Mouse (Mus musculus): ENCODE measurements around the gene Lamp3. TPM values are rescaled to one million over a fixed set of nuclear protein-coding genes. Genes with fewer than 3 reads are reported as not detected.
"Not testable (repeated sequence)": the region's sequence is repeated elsewhere in the genome, so short reads cannot be mapped to it uniquely, and the experiment has no call there.

The Lamp3 gene
- 0.08 TPM in 1 of 2 replicates, not detected in the other for polyA plus RNA-seq (2014; fragmentation: Nextera tagmentation; extraction: Ambion mirVana)

DNA sequence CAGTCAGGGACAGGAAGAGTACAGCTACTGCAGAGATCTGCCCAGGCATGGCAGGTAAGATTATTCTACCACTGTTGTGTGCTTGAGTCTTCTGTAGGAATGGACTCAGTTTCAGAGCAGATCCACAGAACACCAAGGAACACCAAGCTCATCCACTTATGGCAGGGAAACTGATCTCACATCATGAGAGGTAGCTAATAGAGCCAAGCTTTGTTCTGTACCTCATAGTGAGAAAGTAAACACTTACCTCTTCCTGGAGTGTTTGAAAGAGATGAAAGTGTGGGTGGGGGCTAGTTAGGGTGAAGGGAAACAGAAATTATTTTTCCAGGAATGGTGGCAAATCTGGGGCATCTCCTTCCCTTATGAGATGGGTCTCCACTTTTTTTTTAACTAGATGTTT, at the start of gene Lamp3:
Gene Lamp3 (minus strand): TSS at position 160 of the 400 bp plus-strand sequence.
- no peak within 1 kb of the TSS for H3K4me2 ChIP-seq (ENCODE audit: low read length)
- ATAC-seq (ENCODE audit: low FRiP score, low TSS enrichment) (no peak), DNase-seq (no peak)
- no peak within 1 kb of the TSS for H3K27ac ChIP-seq (replicated peaks; ENCODE audit: low read depth, low read length)
- H3K36me3 ChIP-seq (ENCODE audit: control insufficient read depth, insufficient read depth, low read length), result no peaks in the 10 kb centered on the region
- H3K27me3 ChIP-seq (ENCODE audit: control insufficient read depth, insufficient read depth, low read length), result no peaks in the 10 kb centered on the region
- no peaks in the 10 kb centered on the region for H3K4me1 ChIP-seq (ENCODE audit: control insufficient read depth, insufficient read depth, low read length)
- H3K9me3 ChIP-seq (ENCODE audit: control insufficient read depth, low read length), result no peaks in the 10 kb centered on the region
- no peak within 1 kb of the TSS for H3K4me3 ChIP-seq (replicated peaks; ENCODE audit: low read depth, low read length)
- no peak within 1 kb of the TSS for H3K9ac ChIP-seq (replicated peaks; ENCODE audit: low read length)

DNA sequence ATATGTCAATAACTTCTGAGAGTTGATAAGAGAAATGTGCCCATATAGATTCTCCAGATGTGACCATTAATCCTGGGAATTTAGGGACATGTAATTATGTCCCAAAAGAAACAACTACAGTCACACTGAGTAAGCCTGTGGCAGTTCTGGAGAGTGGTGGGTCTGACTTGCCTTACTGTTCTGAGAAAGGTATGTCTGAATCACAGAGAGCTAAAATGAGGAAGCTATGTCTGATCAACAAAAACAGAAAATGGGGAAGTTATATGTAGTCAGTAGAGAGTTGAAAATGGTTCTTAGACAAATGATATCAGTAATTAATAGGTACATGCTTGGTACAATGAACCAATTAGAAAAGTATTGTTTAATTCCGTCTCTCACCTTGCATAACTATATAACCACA, 26.7 kb upstream of the Lamp3 start:
- DNase-seq (no peak), ATAC-seq (ENCODE audit: low FRiP score, low TSS enrichment) (no peak)
- no peaks in the 10 kb centered on the region for H3K9me3 ChIP-seq (ENCODE audit: control insufficient read depth, low read length)
- H3K4me2 ChIP-seq (ENCODE audit: low read length), result no peak overlapping the region
- H3K4me3 ChIP-seq (replicated peaks; ENCODE audit: low read depth, low read length), result no peak overlapping the region
- H3K36me3 ChIP-seq (ENCODE audit: control insufficient read depth, insufficient read depth, low read length), result no peaks in the 10 kb centered on the region
- no peak overlapping the region for H3K9ac ChIP-seq (replicated peaks; ENCODE audit: low read length)
- no peaks in the 10 kb centered on the region for H3K27me3 ChIP-seq (ENCODE audit: control insufficient read depth, insufficient read depth, low read length)
- WGBS, result 93% methylated on average over 1 of the region's 1 CpGs
- no peak overlapping the region for H3K27ac ChIP-seq (replicated peaks; ENCODE audit: low read depth, low read length)
- H3K4me1 ChIP-seq (ENCODE audit: control insufficient read depth, insufficient read depth, low read length), result no peaks in the 10 kb centered on the region

- DNase-seq, result peak; percentile 57
- H3K27me3 ChIP-seq (ENCODE audit: control insufficient read depth, insufficient read depth, low read length); H3K36me3 ChIP-seq (ENCODE audit: control insufficient read depth, insufficient read depth, low read length); H3K4me3 ChIP-seq (replicated peaks; ENCODE audit: low read depth, low read length); H3K4me1 ChIP-seq (ENCODE audit: control insufficient read depth, insufficient read depth, low read length); H3K9me3 ChIP-seq (ENCODE audit: control insufficient read depth, low read length); ATAC-seq (ENCODE audit: low FRiP score, low TSS enrichment); H3K4me2 ChIP-seq (ENCODE audit: low read length); H3K27ac ChIP-seq (replicated peaks; ENCODE audit: low read depth, low read length); H3K9ac ChIP-seq (replicated peaks; ENCODE audit: low read length): not testable (repeated sequence)
- 34% methylated on average over 2 of the region's 2 CpGs for WGBS
Observed at GRCm38 (mm10) chr16:19724139-19724538, 18.0 kb upstream of the Lamp3 start.

- no peaks in the 10 kb centered on the region for H3K36me3 ChIP-seq (ENCODE audit: control insufficient read depth, insufficient read depth, low read length)
- no peak overlapping the region for H3K9ac ChIP-seq (replicated peaks; ENCODE audit: low read length)
- no peaks in the 10 kb centered on the region for H3K27me3 ChIP-seq (ENCODE audit: control insufficient read depth, insufficient read depth, low read length)
- no peak for ATAC-seq (ENCODE audit: low FRiP score, low TSS enrichment)
- no peak overlapping the region for H3K4me2 ChIP-seq (ENCODE audit: low read length)
- 51% methylated on average over 2 of the region's 2 CpGs for WGBS
- no peak overlapping the region for H3K4me3 ChIP-seq (replicated peaks; ENCODE audit: low read depth, low read length)
- no peaks in the 10 kb centered on the region for H3K4me1 ChIP-seq (ENCODE audit: control insufficient read depth, insufficient read depth, low read length)
- no peaks in the 10 kb centered on the region for H3K9me3 ChIP-seq (ENCODE audit: control insufficient read depth, low read length)
- no peak overlapping the region for H3K27ac ChIP-seq (replicated peaks; ENCODE audit: low read depth, low read length)
- no peak for DNase-seq
Observed at GRCm38 (mm10) chr16:19720959-19721358, 14.8 kb upstream of the Lamp3 start.

GRCm38 (mm10) chr16:19707381-19707780, 1.2 kb upstream of the Lamp3 start:
- H3K9ac ChIP-seq (replicated peaks; ENCODE audit: low read length), result no peak overlapping the region
- no peak overlapping the region for H3K4me2 ChIP-seq (ENCODE audit: low read length)
- no peak overlapping the region for H3K4me3 ChIP-seq (replicated peaks; ENCODE audit: low read depth, low read length)
- no peak for DNase-seq
- H3K27ac ChIP-seq (replicated peaks; ENCODE audit: low read depth, low read length), result no peak overlapping the region
- WGBS, result 87% methylated on average over 1 of the region's 1 CpGs
- no peaks in the 10 kb centered on the region for H3K27me3 ChIP-seq (ENCODE audit: control insufficient read depth, insufficient read depth, low read length)
- no peaks in the 10 kb centered on the region for H3K4me1 ChIP-seq (ENCODE audit: control insufficient read depth, insufficient read depth, low read length)
- no peaks in the 10 kb centered on the region for H3K36me3 ChIP-seq (ENCODE audit: control insufficient read depth, insufficient read depth, low read length)
- ATAC-seq (ENCODE audit: low FRiP score, low TSS enrichment), result no peak
- H3K9me3 ChIP-seq (ENCODE audit: control insufficient read depth, low read length), result no peaks in the 10 kb centered on the region

GRCm38 (mm10) chr16:19699207-19699606, 7.0 kb downstream of the Lamp3 start:
- Histone ChIP-seq H3K4me1 (ENCODE audit: control insufficient read depth, insufficient read depth, low read length) (no peaks in the 10 kb centered on the region), H3K9ac (replicated peaks; ENCODE audit: low read length) (no peak overlapping the region), H3K27me3 (ENCODE audit: control insufficient read depth, insufficient read depth, low read length) (no peaks in the 10 kb centered on the region), H3K36me3 (ENCODE audit: control insufficient read depth, insufficient read depth, low read length) (no peaks in the 10 kb centered on the region), H3K9me3 (ENCODE audit: control insufficient read depth, low read length) (no peaks in the 10 kb centered on the region), H3K4me3 (replicated peaks; ENCODE audit: low read depth, low read length) (no peak overlapping the region), H3K4me2 (ENCODE audit: low read length) (no peak overlapping the region), H3K27ac (replicated peaks; ENCODE audit: low read depth, low read length) (no peak overlapping the region)
- DNase-seq (no peak), ATAC-seq (ENCODE audit: low FRiP score, low TSS enrichment) (no peak)

DNA sequence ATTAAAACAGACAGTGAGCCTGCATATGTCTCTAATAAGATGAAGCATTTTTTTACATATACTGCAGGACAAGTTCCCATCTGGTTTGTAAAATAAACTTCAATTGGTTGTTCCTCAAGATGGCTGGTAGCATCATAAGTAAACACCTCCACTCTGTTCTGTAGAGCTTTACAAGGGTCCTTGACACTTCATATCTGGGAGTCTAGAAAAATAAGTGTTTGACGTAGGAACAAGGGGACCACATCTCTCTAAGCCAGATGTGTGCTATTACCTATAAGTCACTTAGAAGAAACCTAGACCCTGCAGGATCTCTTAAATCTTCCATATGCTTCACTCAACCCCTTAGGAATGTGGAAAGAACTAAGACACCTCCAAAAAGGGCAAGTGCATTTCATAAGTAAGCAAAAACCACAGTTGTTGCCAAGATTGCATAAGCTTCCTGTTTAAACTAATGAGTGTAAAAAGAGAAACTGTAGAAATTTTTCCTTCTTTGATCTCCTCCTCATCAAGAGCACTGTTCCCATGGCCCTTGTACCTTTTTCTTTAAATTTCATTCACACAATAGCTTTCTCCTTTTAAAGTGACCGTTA, 35.3 kb downstream of the Lamp3 start:
- ATAC-seq (ENCODE audit: low FRiP score, low TSS enrichment) (no peak), DNase-seq (no peak)
- no peaks in the 10 kb centered on the region for H3K36me3 ChIP-seq (ENCODE audit: control insufficient read depth, insufficient read depth, low read length)
- no peak overlapping the region for H3K27ac ChIP-seq (replicated peaks; ENCODE audit: low read depth, low read length)
- WGBS, result 93% methylated on average over 2 of the region's 2 CpGs
- no peak overlapping the region for H3K9ac ChIP-seq (replicated peaks; ENCODE audit: low read length)
- no peaks in the 10 kb centered on the region for H3K9me3 ChIP-seq (ENCODE audit: control insufficient read depth, low read length)
- no peak overlapping the region for H3K4me3 ChIP-seq (replicated peaks; ENCODE audit: low read depth, low read length)
- H3K4me2 ChIP-seq (ENCODE audit: low read length), result no peak overlapping the region
- no peaks in the 10 kb centered on the region for H3K27me3 ChIP-seq (ENCODE audit: control insufficient read depth, insufficient read depth, low read length)
- H3K4me1 ChIP-seq (ENCODE audit: control insufficient read depth, insufficient read depth, low read length), result no peaks in the 10 kb centered on the region

DNA sequence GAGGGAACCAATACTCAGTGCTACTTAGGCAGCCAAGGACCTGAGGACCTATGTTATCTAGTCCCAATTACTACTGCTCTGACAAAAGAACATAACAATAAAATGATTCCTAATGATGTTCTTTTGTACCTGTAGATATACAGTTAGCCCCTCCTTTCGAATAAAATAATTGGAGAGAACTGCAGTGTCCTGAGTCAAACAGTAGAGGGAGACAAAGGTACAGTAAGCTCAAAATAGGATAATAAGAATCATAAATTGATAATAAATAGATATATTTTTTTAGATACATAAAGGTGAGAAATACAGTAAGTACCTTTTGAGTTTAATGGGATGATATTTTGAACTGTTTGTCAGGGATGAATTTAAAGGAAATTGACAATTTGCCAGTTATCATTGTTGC, 39.9 kb downstream of the Lamp3 start:
- H3K27me3 ChIP-seq (ENCODE audit: control insufficient read depth, insufficient read depth, low read length), result no peaks in the 10 kb centered on the region
- WGBS, result 62% methylated on average over 1 of the region's 1 CpGs
- no peak overlapping the region for H3K4me3 ChIP-seq (replicated peaks; ENCODE audit: low read depth, low read length)
- H3K4me2 ChIP-seq (ENCODE audit: low read length), result no peak overlapping the region
- H3K36me3 ChIP-seq (ENCODE audit: control insufficient read depth, insufficient read depth, low read length), result no peaks in the 10 kb centered on the region
- H3K9me3 ChIP-seq (ENCODE audit: control insufficient read depth, low read length), result no peaks in the 10 kb centered on the region
- no peak overlapping the region for H3K27ac ChIP-seq (replicated peaks; ENCODE audit: low read depth, low read length)
- no peak overlapping the region for H3K9ac ChIP-seq (replicated peaks; ENCODE audit: low read length)
- no peaks in the 10 kb centered on the region for H3K4me1 ChIP-seq (ENCODE audit: control insufficient read depth, insufficient read depth, low read length)
- peak; percentile 18 for DNase-seq
- ATAC-seq (ENCODE audit: low FRiP score, low TSS enrichment), result no peak

- Histone ChIP-seq H3K9ac (replicated peaks; ENCODE audit: low read length) (no peak within 1 kb of the TSS), H3K4me1 (ENCODE audit: control insufficient read depth, insufficient read depth, low read length) (no peaks in the 10 kb centered on the region), H3K4me2 (ENCODE audit: low read length) (no peak within 1 kb of the TSS), H3K27ac (replicated peaks; ENCODE audit: low read depth, low read length) (no peak within 1 kb of the TSS), H3K9me3 (ENCODE audit: control insufficient read depth, low read length) (no peaks in the 10 kb centered on the region), H3K27me3 (ENCODE audit: control insufficient read depth, insufficient read depth, low read length) (no peaks in the 10 kb centered on the region), H3K36me3 (ENCODE audit: control insufficient read depth, insufficient read depth, low read length) (no peaks in the 10 kb centered on the region), H3K4me3 (replicated peaks; ENCODE audit: low read depth, low read length) (no peak within 1 kb of the TSS)
- 79% methylated on average over 1 of the region's 1 CpGs for WGBS
- no peak for ATAC-seq (ENCODE audit: low FRiP score, low TSS enrichment)
- no peak for DNase-seq
Observed at GRCm38 (mm10) chr16:19629816-19630215, 76.4 kb downstream of the Lamp3 start, which contains the start of gene Olfr171. Gene Olfr171 (minus strand): TSS chr16:19629916.
